Mouse (Mus musculus): ENCODE data around the gene Plekhb2.
A peak's percentile ranks its signal among the peaks of the same experiment; 100 is the strongest.

The Plekhb2 gene

GRCm38 (mm10) chr1:34834904-34835303 is 14.9 kb upstream of the Plekhb2 start:
- no peak for DNase-seq

GRCm38 (mm10) chr1:34837951-34838689 is 11.7 kb upstream of the Plekhb2 start:
- DNase-seq: no peak

- DNase-seq: no peak
Observed at GRCm38 (mm10) chr1:34839241-34839640, 10.5 kb upstream of the Plekhb2 start.

GRCm38 (mm10) chr1:34841709-34842388 is 7.9 kb upstream of the Plekhb2 start:
- DNase-seq: no peak

GRCm38 (mm10) chr1:34842389-34842861 is 7.4 kb upstream of the Plekhb2 start:
- peak; percentile 74 for DNase-seq

GRCm38 (mm10) chr1:34842887-34843618 is 6.7 kb upstream of the Plekhb2 start, which contains the start of gene Fam168b:
Gene Fam168b (minus strand): TSS chr1:34843065.
- peak; percentile 91 for DNase-seq

GRCm38 (mm10) chr1:34847070-34847469 is 2.7 kb upstream of the Plekhb2 start:
- DNase-seq: no peak

- no peak for DNase-seq
Observed at GRCm38 (mm10) chr1:34850343-34851136, 764 bp downstream of the Plekhb2 start.

GRCm38 (mm10) chr1:34851562-34851961 is 1.8 kb downstream of the Plekhb2 start:
- peak; percentile 42 for DNase-seq

- no peak for DNase-seq
Observed at GRCm38 (mm10) chr1:34852116-34852878, 2.5 kb downstream of the Plekhb2 start.

- no peak for DNase-seq
Observed at GRCm38 (mm10) chr1:34853786-34854185, 4.0 kb downstream of the Plekhb2 start.

GRCm38 (mm10) chr1:34855056-34855739 is 5.4 kb downstream of the Plekhb2 start:
- DNase-seq: no peak

- peak; percentile 57 for DNase-seq
Observed at GRCm38 (mm10) chr1:34858671-34859070, 8.9 kb downstream of the Plekhb2 start.

- no peak for DNase-seq
Observed at GRCm38 (mm10) chr1:34859761-34860160, 10.0 kb downstream of the Plekhb2 start.

- DNase-seq: no peak
Observed at GRCm38 (mm10) chr1:34860205-34860604, 10.4 kb downstream of the Plekhb2 start.

GRCm38 (mm10) chr1:34862877-34863276 is 13.1 kb downstream of the Plekhb2 start:
- DNase-seq: peak; percentile 49

GRCm38 (mm10) chr1:34863323-34863722 is 13.5 kb downstream of the Plekhb2 start:
- no peak for DNase-seq

GRCm38 (mm10) chr1:34864243-34864642 is 14.5 kb downstream of the Plekhb2 start:
- no peak for DNase-seq

- DNase-seq: no peak
Observed at GRCm38 (mm10) chr1:34865866-34866265, 16.1 kb downstream of the Plekhb2 start.

- peak; percentile 93 for DNase-seq
Observed at GRCm38 (mm10) chr1:34866815-34867573, 17.2 kb downstream of the Plekhb2 start.
